11 mouse cellular contexts compared by ENCODE assay signal in genomic region chr1:182956186-182956960, GRCm38 (mm10). TPM values are rescaled to one million over a fixed set of nuclear protein-coding genes. Genes with fewer than 3 reads are reported as not detected.
DNase-seq lines count a peak whose midpoint lies in the region; ATAC-seq and TF ChIP-seq lines count a peak whose summit lies in the region.
"Had no signal": no experiment of that assay in that cellular context is flagged by ENCODE, and none has a peak within 500 bp of the region (broad histone marks: within the 10 kb centered on the region; RNA-seq: fewer than 3 reads in every experiment).

No protein-coding gene starts in this region.

- 49% methylated on average over 12 of the region's 12 CpGs for WGBS in heart, embryonic 11.5 days (ENCODE audit: insufficient replicate concordance)
- 50% methylated on average over 12 of the region's 12 CpGs for WGBS in lung, embryonic 15.5 days

- DNase-seq in heart, adult 8-10 months (ENCODE audit: low spot score), result no peak
- DNase-seq in 416B (ENCODE audit: low read depth), result peak; percentile 26
- peak; percentile 32 to 42 for DNase-seq in heart, postnatal 10 days
- DNase-seq in layer of hippocampus, adult 2 months (ENCODE audit: low spot score in 2 of 2), result no peak
- DNase-seq in layer of hippocampus, postnatal 10 days (ENCODE audit: low spot score in 2 of 2), result no peak

- no peak overlapping the region for H3K4me3 ChIP-seq in heart, embryonic 11.5 days (ENCODE audit: low read depth, low read length)
- H3K4me3 ChIP-seq in lung, embryonic 15.5 days, result no peak overlapping the region
- H3K4me3 ChIP-seq in layer of hippocampus, adult 2 months, result no peak overlapping the region
- H3K4me3 ChIP-seq: kidney, embryonic 15.5 days had no signal

- H3K4me2 ChIP-seq in heart, embryonic 11.5 days, result peak overlapping the region; percentile 66
- H3K4me2 ChIP-seq in lung, embryonic 15.5 days, result peak overlapping the region; percentile 8; the same call in 1 of the 2 replicates

- peaks cover 42% of the 10 kb centered on the region for H3K4me1 ChIP-seq in heart, embryonic 11.5 days (ENCODE audit: control insufficient read depth, insufficient read depth, low read length)
- H3K4me1 ChIP-seq in lung, embryonic 15.5 days, result peaks cover 53% of the 10 kb centered on the region

- ATAC-seq in heart, embryonic 11.5 days (replicated peaks; ENCODE audit: insufficient number of reproducible peaks, low FRiP score, low TSS enrichment), result no peak
- ATAC-seq in lung, embryonic 15.5 days (ENCODE audit: borderline replicate concordance, extremely low read depth, low FRiP score, low TSS enrichment), result no peak
- no peak for ATAC-seq in frontal cortex, adult (ENCODE audit: low TSS enrichment)
- ATAC-seq: forebrain, embryonic 16.5 days had no signal

- peak overlapping the region; percentile 42 for H3K27ac ChIP-seq in heart, embryonic 11.5 days (ENCODE audit: low read depth, low read length)
- 0 out of 2 replicates have a peak overlapping the region, but pooled peaks have one; percentile 7 for H3K27ac ChIP-seq in lung, embryonic 15.5 days
- no peak overlapping the region for H3K27ac ChIP-seq in layer of hippocampus, adult 2 months
- H3K27ac ChIP-seq: liver, embryonic 14.5 days had no signal

- intact Hi-C loops in heart, postnatal 10 days (cut with DNase I), result loop anchor here (5.0 kb wide), 2 partner anchors 159 to 294 kb away; no protein-coding TSS in a partner anchor

- H3K9ac ChIP-seq in heart, embryonic 11.5 days (ENCODE audit: low read depth, low read length), result no peak overlapping the region
- no peak overlapping the region for H3K9ac ChIP-seq in lung, embryonic 15.5 days
- H3K9ac ChIP-seq: kidney, embryonic 15.5 days; liver, embryonic 14.5 days had no signal

- no peak for TF ChIP-seq CTCF in layer of hippocampus, adult 2 months (conservative IDR thresholded peaks at IDR 0.05)

- no peaks in the 10 kb centered on the region for H3K9me3 ChIP-seq in heart, embryonic 11.5 days (replicated peaks; ENCODE audit: control insufficient read depth, low read length)
- H3K9me3 ChIP-seq in lung, embryonic 15.5 days, result no peaks in the 10 kb centered on the region
- H3K9me3 ChIP-seq: kidney, embryonic 15.5 days had no signal

- H3K27me3 ChIP-seq in heart, embryonic 11.5 days (ENCODE audit: control insufficient read depth, insufficient read depth, low read length), result 0 out of 2 replicates have a peak, but pooled peaks cover 5% of the 10 kb centered on the region
- H3K27me3 ChIP-seq in lung, embryonic 15.5 days, result 0 out of 2 replicates have a peak, but pooled peaks cover 8% of the 10 kb centered on the region

- no peaks in the 10 kb centered on the region for H3K36me3 ChIP-seq in heart, embryonic 11.5 days (ENCODE audit: control insufficient read depth, insufficient read depth, low read length)
- H3K36me3 ChIP-seq in lung, embryonic 15.5 days, result no peaks in the 10 kb centered on the region
- H3K36me3 ChIP-seq: kidney, embryonic 15.5 days had no signal

RNA-seq across cellular contexts. Expression of gene Tlr5, which starts 1.8 kb away (rescaled TPM):
- polyA plus RNA-seq in heart, embryonic 11.5 days (2014; fragmentation: Nextera tagmentation; extraction: Ambion mirVana), result 5.3 and 5.7 TPM in 2 replicates
- 1 to 10 TPM in 2 of 4 experiments, under 1 TPM in 2; 0.69 to 1.1 (median 0.99) TPM for total RNA-seq in heart, adult 8-10 months (2022)
- total RNA-seq in heart, postnatal 10 days (2021), result 1 to 10 TPM; 1.2 to 1.7 TPM
- 1.2 and 1.3 TPM in 2 replicates for polyA plus RNA-seq in lung, embryonic 15.5 days (2015; fragmentation: Nextera tagmentation; extraction: Ambion mirVana)
- under 1 TPM; 0.22 to 0.44 TPM for total RNA-seq in layer of hippocampus, adult 2 months (2021)
- under 1 TPM; 0.67 to 0.69 TPM for total RNA-seq in layer of hippocampus, postnatal 10 days (2021)

Comparison
In these comparisons a context has a peak if more than half of its experiments do, and no peak if none do; other contexts are left out.
1. DNase-seq: peak in 416B (single experiment) and heart, postnatal 10 days (2 of 2); none in heart, adult 8-10 months (single experiment), layer of hippocampus, adult 2 months (0 of 2) and layer of hippocampus, postnatal 10 days (0 of 2).